Mouse (Mus musculus): ENCODE data around the gene C1qtnf6.

The C1qtnf6 gene

GRCm38 (mm10) chr15:78487066-78487465 lies 44.1 kb downstream of the C1qtnf6 start:
- in situ Hi-C loops (cut with MboI; ENCODE audit: unreplicated experiment in 2 of 2) = no loop called here

GRCm38 (mm10) chr15:78486564-78486963 lies 44.7 kb downstream of the C1qtnf6 start:
- in situ Hi-C loops (cut with MboI; ENCODE audit: unreplicated experiment in 2 of 2) = no loop called here

DNA sequence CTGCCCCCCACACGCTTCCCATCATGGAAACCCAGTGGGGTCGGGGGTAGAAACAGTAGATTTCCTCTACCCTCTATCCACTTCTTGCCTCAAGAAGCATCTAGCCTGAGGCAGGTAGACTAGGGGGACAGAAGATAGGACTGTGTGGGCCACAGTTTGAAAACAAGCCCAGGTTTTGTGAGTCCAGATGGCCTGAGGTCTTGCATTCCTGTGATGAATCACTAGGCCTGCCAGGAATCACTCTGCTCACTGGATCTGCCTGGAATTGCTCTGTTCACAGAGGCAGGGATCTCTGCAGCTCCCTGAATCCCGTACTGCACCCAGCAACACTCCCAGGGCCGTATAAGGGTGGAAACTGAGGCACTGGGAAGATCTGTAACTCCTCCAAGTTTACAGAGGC lies 47.9 kb downstream of the C1qtnf6 start:
- in situ Hi-C loops (cut with MboI; ENCODE audit: unreplicated experiment in 2 of 2) = no loop called here

- in situ Hi-C loops (cut with MboI; ENCODE audit: unreplicated experiment in 2 of 2) = no loop called here
Observed at GRCm38 (mm10) chr15:78482518-78482917, 48.7 kb downstream of the C1qtnf6 start.

- in situ Hi-C loops (cut with MboI; ENCODE audit: unreplicated experiment in 2 of 2) = no loop called here
Observed at GRCm38 (mm10) chr15:78481448-78482000, 49.7 kb downstream of the C1qtnf6 start.

DNA sequence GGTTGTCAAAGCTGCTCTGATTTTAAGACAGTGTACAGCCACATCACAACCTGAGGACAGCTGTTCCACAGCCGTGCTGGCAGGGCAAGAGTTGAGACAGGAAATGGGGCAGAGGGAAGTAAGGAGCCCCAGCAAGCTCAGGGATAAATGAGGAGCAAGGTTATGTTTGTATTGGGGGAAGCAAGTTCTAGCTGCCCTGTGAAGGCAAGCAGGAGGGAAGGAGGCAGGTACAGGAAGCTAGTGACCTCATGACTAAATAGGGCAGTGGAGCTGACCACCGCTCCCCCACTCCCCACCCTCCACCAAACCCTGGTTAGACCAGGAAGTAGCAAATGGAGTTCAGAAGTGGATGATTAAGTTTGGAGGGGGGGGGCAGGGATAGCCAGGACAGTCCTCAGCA lies 50.2 kb downstream of the C1qtnf6 start:
- in situ Hi-C loops (cut with MboI; ENCODE audit: unreplicated experiment in 2 of 2) = no loop called here

DNA sequence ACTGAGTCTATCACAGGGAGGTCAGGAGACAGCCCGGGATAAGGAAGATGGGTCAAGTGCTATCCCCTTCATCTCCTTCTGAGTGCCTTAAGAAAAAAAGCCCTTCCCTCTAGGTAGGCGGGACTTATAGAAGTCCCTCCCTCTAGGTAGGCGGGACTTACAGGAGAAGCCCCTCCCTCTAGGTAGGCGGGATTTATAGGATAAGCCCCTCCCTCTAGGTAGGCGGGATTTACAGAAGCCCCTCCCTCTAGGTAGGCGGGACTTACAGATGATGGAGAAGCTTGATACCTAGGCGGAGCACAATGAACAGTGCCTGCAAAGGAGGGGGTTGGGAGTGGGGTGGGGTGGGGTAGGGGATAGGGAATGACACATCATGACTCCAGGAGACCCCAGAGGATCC lies 51.1 kb downstream of the C1qtnf6 start:
- in situ Hi-C loops (cut with MboI; ENCODE audit: unreplicated experiment in 2 of 2) = no loop called here

DNA sequence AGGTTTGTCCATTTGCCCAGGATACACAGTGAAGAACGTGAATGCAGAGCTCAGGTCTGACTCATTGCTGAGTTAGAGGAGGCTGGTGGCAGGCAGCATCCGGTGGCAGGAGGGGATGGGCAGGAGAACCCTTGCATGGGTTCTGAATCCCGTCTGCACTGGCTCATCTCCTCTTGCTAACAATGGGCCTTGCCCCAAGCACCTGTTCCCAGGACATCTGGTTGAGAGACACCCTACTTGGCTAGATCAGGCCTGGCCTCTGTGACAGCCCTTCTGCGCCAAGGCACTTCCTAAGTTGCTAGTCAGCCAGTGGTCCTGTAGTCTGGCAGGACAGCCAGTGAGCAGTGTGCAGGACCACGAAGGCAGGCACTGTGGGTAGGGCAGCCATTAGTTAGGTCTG lies 51.7 kb downstream of the C1qtnf6 start:
- in situ Hi-C loops (cut with MboI; ENCODE audit: unreplicated experiment in 2 of 2) = no loop called here

GRCm38 (mm10) chr15:78478073-78478472 lies 53.1 kb downstream of the C1qtnf6 start:
- in situ Hi-C loops (cut with MboI; ENCODE audit: unreplicated experiment in 2 of 2) = no loop called here

DNA sequence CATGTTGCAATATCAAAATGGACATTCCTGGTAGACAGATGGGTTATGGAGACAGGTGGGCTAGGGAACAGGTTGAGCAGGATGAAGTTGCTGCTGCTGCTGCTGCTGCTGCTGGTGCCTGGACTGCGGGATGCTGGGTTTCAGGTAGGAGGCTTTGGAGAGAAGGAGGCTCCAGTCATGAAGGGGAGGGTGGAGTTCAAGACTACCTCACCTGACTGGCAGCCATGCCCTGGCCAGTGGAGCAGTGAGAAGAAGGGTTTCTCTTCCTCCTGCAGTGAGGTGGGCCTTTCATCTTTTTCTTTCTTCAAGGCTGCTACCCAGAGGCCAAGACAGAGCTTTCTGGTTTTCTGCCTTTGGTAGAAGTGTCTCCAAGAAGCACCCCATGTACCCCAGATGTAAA lies 54.3 kb downstream of the C1qtnf6 start:
- in situ Hi-C loops (cut with MboI; ENCODE audit: unreplicated experiment in 2 of 2) = no loop called here

DNA sequence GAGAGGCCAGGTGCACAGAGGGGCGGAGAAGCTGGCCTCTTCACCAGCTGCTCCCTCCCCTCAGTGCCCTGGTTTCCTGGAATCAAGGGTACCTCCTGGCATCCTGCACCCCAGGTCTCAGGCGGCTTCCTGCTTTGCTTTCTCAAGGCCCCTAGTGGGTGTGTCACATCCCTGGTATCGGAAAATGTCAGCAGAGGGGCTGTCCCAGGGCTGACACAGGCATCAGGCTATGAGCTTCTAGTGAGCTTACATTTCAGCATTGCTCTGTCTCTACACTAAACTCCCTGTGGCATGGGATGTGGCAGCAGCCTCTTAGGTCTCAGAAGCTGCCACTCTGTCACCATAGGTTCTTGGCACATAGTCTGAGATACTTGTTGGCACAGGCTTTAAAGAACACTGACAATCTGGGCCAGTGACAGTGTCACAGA lies 55.6 kb downstream of the C1qtnf6 start:
- in situ Hi-C loops (cut with MboI; ENCODE audit: unreplicated experiment in 2 of 2) = no loop called here

DNA sequence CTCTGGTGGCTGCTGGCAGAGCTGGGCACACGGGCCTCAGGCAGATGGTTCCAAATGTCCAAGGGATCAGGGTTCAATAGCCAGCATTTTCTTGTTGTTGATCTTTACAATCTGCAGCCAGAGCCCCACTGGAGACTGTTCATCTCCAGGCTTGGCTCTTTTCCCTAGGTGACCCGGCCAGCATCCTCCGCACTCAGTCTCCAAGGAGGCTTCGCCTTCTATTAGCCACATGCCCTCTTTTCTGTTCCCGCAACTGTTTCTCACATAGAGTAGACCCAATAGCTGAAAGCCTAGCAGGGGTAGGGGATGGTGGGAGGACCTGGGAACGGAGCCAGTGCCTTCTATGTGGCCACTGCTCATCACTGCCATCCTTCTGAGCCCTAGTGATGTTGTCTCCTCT lies 57.8 kb downstream of the C1qtnf6 start:
- in situ Hi-C loops (cut with MboI; ENCODE audit: unreplicated experiment in 2 of 2) = no loop called here
